Comparison of ENCODE assay signal across 15 mouse cellular contexts in genomic region chr8:90441058-90441851, GRCm38 (mm10).
DNase-seq lines count a peak whose midpoint lies in the region; ATAC-seq and TF ChIP-seq lines count a peak whose summit lies in the region.
"Had no signal": no experiment of that assay in that cellular context is flagged by ENCODE, and none has a peak within 500 bp of the region (broad histone marks: within the 10 kb centered on the region; RNA-seq: fewer than 3 reads in every experiment).

No protein-coding gene starts in this region.

- TF ChIP-seq CTCF in stomach, postnatal 0 days (IDR thresholded peaks at IDR 0.05; ENCODE audit: low read depth), result no peak

- no peak overlapping the region for H3K9ac ChIP-seq in stomach, embryonic 15.5 days
- H3K9ac ChIP-seq in stomach, postnatal 0 days (ENCODE audit: low read length), result no peak overlapping the region
- H3K9ac ChIP-seq in midbrain, embryonic 13.5 days (replicated peaks), result no peak overlapping the region
- no peak overlapping the region for H3K9ac ChIP-seq in intestine, embryonic 15.5 days
- H3K9ac ChIP-seq: liver, embryonic 13.5 days had no signal

- no peak for DNase-seq in stomach, postnatal 0 days (ENCODE audit: low spot score)
- DNase-seq in hindbrain, embryonic 10.5 days (ENCODE audit: low spot score), result peak; percentile 69
- no peak for DNase-seq in gastrocnemius, adult 18-20 months (ENCODE audit: low spot score)
- no peak for DNase-seq in limb, embryonic 10.5 days (ENCODE audit: low spot score)
- DNase-seq: heart, postnatal 36 days; kidney, postnatal 4 days; liver, embryonic 13.5 days; lung, postnatal 4 days; right cerebral cortex, postnatal 14 days; thymus, postnatal 4 days had no signal

- H3K27ac ChIP-seq in stomach, embryonic 15.5 days, result no peak overlapping the region
- H3K27ac ChIP-seq in stomach, postnatal 0 days (replicated peaks), result no peak overlapping the region
- peak overlapping the region; percentile 78 for H3K27ac ChIP-seq in hindbrain, embryonic 10.5 days
- H3K27ac ChIP-seq in midbrain, embryonic 13.5 days, result peak overlapping the region; percentile 75
- H3K27ac ChIP-seq in intestine, embryonic 15.5 days, result no peak overlapping the region
- no peak overlapping the region for H3K27ac ChIP-seq in limb, embryonic 10.5 days
- H3K27ac ChIP-seq: liver, embryonic 13.5 days had no signal

- H3K4me3 ChIP-seq in stomach, embryonic 15.5 days (replicated peaks), result no peak overlapping the region
- H3K4me3 ChIP-seq in stomach, postnatal 0 days (ENCODE audit: low read depth, low read length), result no peak overlapping the region
- no peak overlapping the region for H3K4me3 ChIP-seq in hindbrain, embryonic 10.5 days
- no peak overlapping the region for H3K4me3 ChIP-seq in midbrain, embryonic 13.5 days (replicated peaks)
- H3K4me3 ChIP-seq in intestine, embryonic 15.5 days (replicated peaks), result no peak overlapping the region
- no peak overlapping the region for H3K4me3 ChIP-seq in limb, embryonic 10.5 days
- H3K4me3 ChIP-seq: liver, embryonic 13.5 days had no signal

- TF ChIP-seq EP300 in stomach, postnatal 0 days (optimal IDR thresholded peaks at IDR 0.05), result no peak

- no peaks in the 10 kb centered on the region for H3K27me3 ChIP-seq in stomach, embryonic 15.5 days (replicated peaks)
- H3K27me3 ChIP-seq in stomach, postnatal 0 days (ENCODE audit: control insufficient read depth, insufficient read depth, low read length), result no peaks in the 10 kb centered on the region
- H3K27me3 ChIP-seq in hindbrain, embryonic 10.5 days (ENCODE audit: insufficient read depth, poor library complexity, severe bottlenecking), result peaks cover 5% of the 10 kb centered on the region
- H3K27me3 ChIP-seq in midbrain, embryonic 13.5 days, result no peaks in the 10 kb centered on the region
- H3K27me3 ChIP-seq in intestine, embryonic 15.5 days (replicated peaks), result no peaks in the 10 kb centered on the region
- H3K27me3 ChIP-seq in limb, embryonic 10.5 days (ENCODE audit: low read depth, poor library complexity, severe bottlenecking), result no peaks in the 10 kb centered on the region
- H3K27me3 ChIP-seq: liver, embryonic 13.5 days had no signal

- H3K36me3 ChIP-seq in stomach, embryonic 15.5 days, result no peaks in the 10 kb centered on the region
- no peaks in the 10 kb centered on the region for H3K36me3 ChIP-seq in stomach, postnatal 0 days (ENCODE audit: control insufficient read depth, insufficient read depth, low read length)
- no peaks in the 10 kb centered on the region for H3K36me3 ChIP-seq in hindbrain, embryonic 10.5 days
- no peaks in the 10 kb centered on the region for H3K36me3 ChIP-seq in midbrain, embryonic 13.5 days
- no peaks in the 10 kb centered on the region for H3K36me3 ChIP-seq in intestine, embryonic 15.5 days
- no peaks in the 10 kb centered on the region for H3K36me3 ChIP-seq in limb, embryonic 10.5 days
- H3K36me3 ChIP-seq: liver, embryonic 13.5 days had no signal

- 42% methylated on average over 9 of the region's 9 CpGs for WGBS in stomach, embryonic 15.5 days
- WGBS in stomach, postnatal 0 days, result 45% methylated on average over 9 of the region's 9 CpGs
- WGBS in hindbrain, embryonic 10.5 days, result 37% methylated on average over 9 of the region's 9 CpGs
- WGBS in midbrain, embryonic 13.5 days, result 13% methylated on average over 9 of the region's 9 CpGs
- WGBS in intestine, embryonic 15.5 days, result 61% methylated on average over 9 of the region's 9 CpGs
- WGBS in limb, embryonic 10.5 days, result 75% methylated on average over 9 of the region's 9 CpGs

- H3K9me3 ChIP-seq in stomach, embryonic 15.5 days, result no peaks in the 10 kb centered on the region
- no peaks in the 10 kb centered on the region for H3K9me3 ChIP-seq in stomach, postnatal 0 days (ENCODE audit: control insufficient read depth, low read length)
- H3K9me3 ChIP-seq in hindbrain, embryonic 10.5 days, result peaks cover 6% of the 10 kb centered on the region; the same call in 1 of the 2 replicates
- no peaks in the 10 kb centered on the region; the same call in 1 of the 2 replicates for H3K9me3 ChIP-seq in midbrain, embryonic 13.5 days
- no peaks in the 10 kb centered on the region for H3K9me3 ChIP-seq in intestine, embryonic 15.5 days
- no peaks in the 10 kb centered on the region for H3K9me3 ChIP-seq in limb, embryonic 10.5 days (replicated peaks)

- peak; percentile 35; the same call in 1 of the 2 replicates for ATAC-seq in stomach, embryonic 15.5 days (ENCODE audit: insufficient read depth, low FRiP score, low read depth)
- ATAC-seq in stomach, postnatal 0 days (ENCODE audit: low FRiP score, low TSS enrichment), result no peak
- ATAC-seq in midbrain, embryonic 13.5 days, result peak; percentile 84
- ATAC-seq in intestine, embryonic 15.5 days, result no peak
- ATAC-seq in megakaryocyte progenitor cell, adult 5-6 weeks (replicated peaks; ENCODE audit: poor library complexity), result no peak
- ATAC-seq: CD4-positive, CD25-positive, alpha-beta regulatory T cell, adult 4 months had no signal

- no peak overlapping the region for H3K4me2 ChIP-seq in stomach, embryonic 15.5 days
- H3K4me2 ChIP-seq in stomach, postnatal 0 days (replicated peaks; ENCODE audit: low read depth), result no peak overlapping the region
- no peak overlapping the region for H3K4me2 ChIP-seq in midbrain, embryonic 13.5 days (replicated peaks)
- H3K4me2 ChIP-seq in intestine, embryonic 15.5 days (replicated peaks), result no peak overlapping the region
- H3K4me2 ChIP-seq: liver, embryonic 13.5 days had no signal

- H3K4me1 ChIP-seq in stomach, embryonic 15.5 days, result no peaks in the 10 kb centered on the region
- H3K4me1 ChIP-seq in stomach, postnatal 0 days (replicated peaks; ENCODE audit: control insufficient read depth, insufficient read depth), result no peaks in the 10 kb centered on the region
- peaks cover 19% of the 10 kb centered on the region for H3K4me1 ChIP-seq in hindbrain, embryonic 10.5 days (replicated peaks)
- peaks cover 21% of the 10 kb centered on the region for H3K4me1 ChIP-seq in midbrain, embryonic 13.5 days (replicated peaks)
- no peaks in the 10 kb centered on the region for H3K4me1 ChIP-seq in intestine, embryonic 15.5 days (replicated peaks)
- H3K4me1 ChIP-seq in limb, embryonic 10.5 days, result no peaks in the 10 kb centered on the region
- H3K4me1 ChIP-seq: liver, embryonic 13.5 days had no signal

Comparison
In these comparisons a context has a peak if more than half of its experiments do, and no peak if none do; other contexts are left out.
1. ATAC-seq: peak in stomach, embryonic 15.5 days (single experiment) and midbrain, embryonic 13.5 days (single experiment); none in stomach, postnatal 0 days (single experiment), intestine, embryonic 15.5 days (single experiment) and megakaryocyte progenitor cell, adult 5-6 weeks (single experiment).
2. H3K27ac ChIP-seq: peak in hindbrain, embryonic 10.5 days (single experiment) and midbrain, embryonic 13.5 days (single experiment); none in stomach, embryonic 15.5 days (single experiment), stomach, postnatal 0 days (single experiment), intestine, embryonic 15.5 days (single experiment) and limb, embryonic 10.5 days (single experiment).